Mouse (Mus musculus): ENCODE measurements around the gene Mmd.

Mmd gene

GRCm38 (mm10) chr11:90283159-90283558 lies 33.9 kb downstream of the Mmd start:
- DNase-seq (ENCODE audit: low spot score in 2 of 2): no peak

GRCm38 (mm10) chr11:90283601-90284000 lies 34.3 kb downstream of the Mmd start:
- DNase-seq (ENCODE audit: low spot score in 2 of 2): no peak

GRCm38 (mm10) chr11:90284079-90284478 lies 34.8 kb downstream of the Mmd start:
- DNase-seq (ENCODE audit: low spot score in 2 of 2): no peak

- DNase-seq (ENCODE audit: low spot score in 2 of 2): no peak
These were observed 35.4 kb downstream of the Mmd start for GRCm38 (mm10) chr11:90284623-90285022.

- DNase-seq (ENCODE audit: low spot score in 2 of 2): no peak
These were observed 37.4 kb downstream of the Mmd start for GRCm38 (mm10) chr11:90286550-90287154.

- DNase-seq (ENCODE audit: low spot score in 2 of 2): no peak
These were observed 41.9 kb downstream of the Mmd start for GRCm38 (mm10) chr11:90291156-90291555.

- DNase-seq (ENCODE audit: low spot score in 2 of 2): no peak
These were observed 43.5 kb downstream of the Mmd start for GRCm38 (mm10) chr11:90292766-90293165.

GRCm38 (mm10) chr11:90294622-90295021 lies 45.4 kb downstream of the Mmd start:
- DNase-seq (ENCODE audit: low spot score in 2 of 2): no peak

- DNase-seq (ENCODE audit: low spot score in 2 of 2): no peak
These were observed 56.8 kb downstream of the Mmd start for GRCm38 (mm10) chr11:90306067-90306466.

GRCm38 (mm10) chr11:90306993-90307392 lies 57.7 kb downstream of the Mmd start:
- peak in 1 of 2 experiments; percentile 22 for DNase-seq (ENCODE audit: low spot score in 2 of 2)

- DNase-seq (ENCODE audit: low spot score in 2 of 2): no peak
These were observed 65.3 kb downstream of the Mmd start for GRCm38 (mm10) chr11:90314606-90315005.

GRCm38 (mm10) chr11:90317482-90317881 lies 68.2 kb downstream of the Mmd start:
- peak in 1 of 2 experiments; percentile 67 for DNase-seq (ENCODE audit: low spot score in 2 of 2)

GRCm38 (mm10) chr11:90320922-90321321 lies 71.7 kb downstream of the Mmd start:
- DNase-seq (ENCODE audit: low spot score in 2 of 2): no peak

- DNase-seq (ENCODE audit: low spot score in 2 of 2): no peak
These were observed 75.3 kb downstream of the Mmd start for GRCm38 (mm10) chr11:90324597-90324996.

GRCm38 (mm10) chr11:90326146-90326545 lies 76.9 kb downstream of the Mmd start:
- no peak for DNase-seq (ENCODE audit: low spot score in 2 of 2)

- no peak for DNase-seq (ENCODE audit: low spot score in 2 of 2)
These were observed 77.6 kb downstream of the Mmd start for GRCm38 (mm10) chr11:90326836-90327235.

Data from frontal cortex, postnatal 14 days (tissue).